Mouse (Mus musculus) bone marrow macrophage, adult 2 months (primary cell): ENCODE data around the gene Nol3.

ENCODE experiments used
- CTCF ChIP-seq: IDR thresholded peaks from 2 replicates; pipeline ENCODE4 v1.5.1; 2012; ENCODE audit warnings: low read depth, mild to moderate bottlenecking, low read length, moderate library complexity
- POLR2A ChIP-seq: IDR thresholded peaks from 2 replicates; pipeline ENCODE4 v1.6.1; 2012; ENCODE audit warnings: mild to moderate bottlenecking, low read depth, low read length, borderline replicate concordance

GRCm38 (mm10) chr8:105269461-105269947 is 6.4 kb upstream of the Nol3 start, which contains the start of gene Hsf4:
- TF ChIP-seq CTCF (no peak), POLR2A (no peak)
